9 mouse cellular contexts compared by ENCODE assay signal in the genomic region with DNA sequence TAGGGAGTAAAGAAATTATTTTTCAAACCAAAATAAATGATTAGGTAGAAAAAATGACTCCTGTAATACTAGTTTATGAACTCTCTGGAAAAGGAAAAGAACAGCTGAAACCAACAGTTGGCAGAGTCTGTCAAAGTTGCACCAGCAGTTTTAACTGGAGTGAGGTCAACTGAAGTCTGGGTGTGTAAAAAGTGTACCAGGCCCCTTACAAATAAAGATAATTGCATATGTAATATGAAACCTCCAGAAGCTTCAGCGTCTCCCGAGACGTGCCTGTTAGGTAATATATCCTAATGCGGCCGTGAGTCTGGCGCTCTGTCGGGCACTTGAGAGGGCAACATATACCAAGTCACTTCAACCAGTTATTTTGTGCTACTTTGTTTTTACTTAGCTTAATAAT. TPM values are rescaled to one million over a fixed set of nuclear protein-coding genes. Genes with fewer than 3 reads are reported as not detected.
A peak's percentile ranks its signal among the peaks of the same experiment; 100 is the strongest.
DNase-seq lines count a peak whose midpoint lies in the region; ATAC-seq and TF ChIP-seq lines count a peak whose summit lies in the region.
"Had no signal": no experiment of that assay in that cellular context is flagged by ENCODE, and none has a peak within 500 bp of the region (broad histone marks: within the 10 kb centered on the region; RNA-seq: fewer than 3 reads in every experiment).

No protein-coding gene starts in this region.

- H3K4me3 ChIP-seq in heart, embryonic 13.5 days: peak overlapping the region; percentile 88
- peak overlapping the region; percentile 25 for H3K4me3 ChIP-seq in forebrain, embryonic 16.5 days (replicated peaks; ENCODE audit: low read length)
- peak overlapping the region; percentile 7; the same call in 1 of the 2 replicates for H3K4me3 ChIP-seq in midbrain, embryonic 16.5 days (ENCODE audit: low read depth, low read length)

- H3K27ac ChIP-seq in heart, embryonic 13.5 days (replicated peaks): peak overlapping the region; percentile 83
- no peak overlapping the region for H3K27ac ChIP-seq in forebrain, embryonic 16.5 days (ENCODE audit: low read length)
- no peak overlapping the region for H3K27ac ChIP-seq in midbrain, embryonic 16.5 days (ENCODE audit: low read length)

- no peak for DNase-seq in heart, adult 8-10 months (ENCODE audit: low spot score)
- peak; percentile 22 for DNase-seq in brain, embryonic 14.5 days (ENCODE audit: low read depth)
- no peak for DNase-seq in right cerebral cortex, postnatal 4 days
- DNase-seq in cerebellum, adult 18-20 months: no peak
- no peak for DNase-seq in kidney, postnatal 10 days
- DNase-seq: lung, postnatal 14 days had no signal

- 21% methylated on average over 7 of the region's 7 CpGs for WGBS in heart, embryonic 13.5 days
- 35% methylated on average over 7 of the region's 7 CpGs for WGBS in forebrain, embryonic 16.5 days
- 49% methylated on average over 7 of the region's 7 CpGs for WGBS in midbrain, embryonic 16.5 days

- H3K36me3 ChIP-seq in heart, embryonic 13.5 days: no peaks in the 10 kb centered on the region
- H3K36me3 ChIP-seq in forebrain, embryonic 16.5 days (ENCODE audit: control insufficient read depth, insufficient read depth): no peaks in the 10 kb centered on the region
- no peaks in the 10 kb centered on the region for H3K36me3 ChIP-seq in midbrain, embryonic 16.5 days (ENCODE audit: control insufficient read depth, insufficient read depth, low read length)

- TF ChIP-seq CTCF in brain, embryonic 14.5 days (IDR thresholded peaks at IDR 0.05; ENCODE audit: borderline replicate concordance, extremely low read depth, insufficient read depth, insufficient read length): no peak

- H3K27me3 ChIP-seq in heart, embryonic 13.5 days (replicated peaks): no peaks in the 10 kb centered on the region
- no peaks in the 10 kb centered on the region for H3K27me3 ChIP-seq in forebrain, embryonic 16.5 days (replicated peaks; ENCODE audit: control insufficient read depth, insufficient read depth, low read length)
- H3K27me3 ChIP-seq in midbrain, embryonic 16.5 days (ENCODE audit: control insufficient read depth, insufficient read depth, low read depth, low read length): no peaks in the 10 kb centered on the region

- H3K4me2 ChIP-seq in heart, embryonic 13.5 days: peak overlapping the region; percentile 76
- peak overlapping the region; percentile 53 for H3K4me2 ChIP-seq in forebrain, embryonic 16.5 days (ENCODE audit: low read length)
- peak overlapping the region; percentile 51 for H3K4me2 ChIP-seq in midbrain, embryonic 16.5 days (ENCODE audit: low read length)

- peaks cover 49% of the 10 kb centered on the region for H3K4me1 ChIP-seq in heart, embryonic 13.5 days
- H3K4me1 ChIP-seq in forebrain, embryonic 16.5 days (replicated peaks; ENCODE audit: control insufficient read depth, insufficient read depth, low read length): peaks cover 34% of the 10 kb centered on the region
- peaks cover 40% of the 10 kb centered on the region for H3K4me1 ChIP-seq in midbrain, embryonic 16.5 days (ENCODE audit: control insufficient read depth, insufficient read depth, low read length)

- H3K9ac ChIP-seq in heart, embryonic 13.5 days: peak overlapping the region; percentile 69
- no peak overlapping the region; the same call in 1 of the 2 replicates for H3K9ac ChIP-seq in forebrain, embryonic 16.5 days (replicated peaks; ENCODE audit: low read depth, low read length)
- H3K9ac ChIP-seq in midbrain, embryonic 16.5 days (ENCODE audit: low read depth, low read length): no peak overlapping the region

- no peak for ATAC-seq in heart, embryonic 13.5 days (ENCODE audit: extremely low read depth, insufficient number of reproducible peaks, low FRiP score, low TSS enrichment)
- ATAC-seq in forebrain, embryonic 16.5 days: no peak
- ATAC-seq in midbrain, embryonic 16.5 days: no peak

- H3K9me3 ChIP-seq in heart, embryonic 13.5 days: no peaks in the 10 kb centered on the region
- H3K9me3 ChIP-seq in forebrain, embryonic 16.5 days (ENCODE audit: control insufficient read depth, low read length): no peaks in the 10 kb centered on the region
- no peaks in the 10 kb centered on the region for H3K9me3 ChIP-seq in midbrain, embryonic 16.5 days (replicated peaks; ENCODE audit: control insufficient read depth, low read length, poor library complexity, severe bottlenecking)

- no peak for TF ChIP-seq POLR2A in brain, embryonic 14.5 days (IDR thresholded peaks at IDR 0.05; ENCODE audit: borderline replicate concordance, extremely low read depth, insufficient read depth, insufficient read length, poor library complexity, severe bottlenecking)

RNA-seq across cellular contexts. Expression of a gene that starts 8.3 kb away (rescaled TPM):
- 10.6 and 11.1 TPM in 2 replicates for polyA plus RNA-seq in heart, embryonic 13.5 days (2015; fragmentation: Nextera tagmentation; extraction: Ambion mirVana)
- total RNA-seq in heart, adult 8-10 months (2022): 10 to 100 TPM; 56.1 to 67.6 (median 57.1) TPM
- polyA plus RNA-seq in brain, embryonic 14.5 days (2012; rRNA removed): 18.7 and 21.4 TPM in 2 replicates
- 15.7 and 17.0 TPM in 2 replicates for polyA plus RNA-seq in forebrain, embryonic 16.5 days (2015; fragmentation: Nextera tagmentation; extraction: Ambion mirVana)
- polyA plus RNA-seq in midbrain, embryonic 16.5 days (2015; fragmentation: Nextera tagmentation; extraction: Ambion mirVana): 8.6 and 9.4 TPM in 2 replicates

Comparison
In these comparisons a context has a peak if more than half of its experiments do, and no peak if none do; other contexts are left out.
1. H3K4me3 ChIP-seq: peak in every context shown above with its lines; median percentile 88 in heart, embryonic 13.5 days; 25 in forebrain, embryonic 16.5 days; 7 in midbrain, embryonic 16.5 days.